Mouse (Mus musculus) erythroblast, adult 5-6 weeks (primary cell): ENCODE data around the gene Slfn9. TPM values are rescaled to one million over a fixed set of nuclear protein-coding genes. Genes with fewer than 3 reads are reported as not detected.
"Not testable (repeated sequence)": the region's sequence is repeated elsewhere in the genome, so short reads cannot be mapped to it uniquely, and the experiment has no call there.

Experiments used
- ATAC-seq: replicated peaks from 2 replicates; pipeline ENCODE4 v1.8.0; 2016; ENCODE audit warnings: moderate number of reproducible peaks, mild to moderate bottlenecking, moderate TSS enrichment, inconsistent platforms; ENCODE audit not compliant: poor library complexity, low FRiP score, severe bottlenecking
- total RNA-seq, 2 experiments: library from RNA; stranded (forward) in 1 of 2; stranded (reverse) in 1 of 2; fragments of 150-400 nt in 1 of 2; fragments of 200-764, 138-1000 nt in 1 of 2; gene quantifications; 2 replicates each; pipeline versions ENCODE4 v1.2.3 to v1.2.4; 2015 to 2017; ENCODE audit warnings: low replicate concordance in 2 of 2

The Slfn9 gene
- total RNA-seq, 2 experiments from 2014 or later: 3.5 to 4.0 TPM

DNA sequence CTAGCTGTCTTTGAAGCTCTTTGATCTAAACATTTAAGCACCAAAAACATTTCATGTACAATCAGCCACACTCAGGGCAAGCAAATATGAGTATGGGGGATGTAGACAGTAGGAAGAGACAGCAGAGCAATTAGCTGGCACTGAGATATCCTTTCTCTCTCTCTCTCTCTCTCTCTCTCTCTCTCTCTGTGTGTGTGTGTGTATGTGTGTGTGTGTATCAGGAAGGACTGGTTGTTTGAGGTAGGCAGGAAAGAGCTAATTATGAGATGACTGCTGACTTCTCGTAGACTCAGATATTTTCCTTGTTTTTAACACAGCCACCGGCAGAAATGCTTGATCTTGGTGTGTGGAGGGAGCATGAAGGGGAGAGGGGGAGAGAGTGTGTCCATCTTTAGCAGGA lies 29.9 kb downstream of the Slfn9 start:
- ATAC-seq: no peak

DNA sequence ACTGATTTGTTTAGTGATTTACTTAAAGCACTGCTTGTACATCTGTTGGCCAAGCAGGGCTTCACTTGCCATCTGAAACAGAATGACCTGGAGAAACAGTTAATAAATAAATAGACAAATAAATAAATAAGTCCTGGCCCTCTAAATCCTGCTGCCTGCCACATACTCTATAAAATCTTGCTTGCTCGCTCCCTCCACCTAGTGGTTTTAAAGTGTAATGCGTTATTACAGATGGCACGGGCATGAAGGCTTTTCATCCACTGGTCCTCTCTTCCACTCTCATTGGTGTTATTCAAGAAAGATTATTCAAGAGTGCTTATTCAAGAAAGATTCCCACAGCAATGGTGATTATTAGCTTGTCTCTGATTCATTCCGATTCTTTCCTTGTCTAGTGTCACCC lies 32.0 kb downstream of the Slfn9 start:
- 0 out of 2 replicates have a peak, but pooled peaks have one; percentile 67 for ATAC-seq

DNA sequence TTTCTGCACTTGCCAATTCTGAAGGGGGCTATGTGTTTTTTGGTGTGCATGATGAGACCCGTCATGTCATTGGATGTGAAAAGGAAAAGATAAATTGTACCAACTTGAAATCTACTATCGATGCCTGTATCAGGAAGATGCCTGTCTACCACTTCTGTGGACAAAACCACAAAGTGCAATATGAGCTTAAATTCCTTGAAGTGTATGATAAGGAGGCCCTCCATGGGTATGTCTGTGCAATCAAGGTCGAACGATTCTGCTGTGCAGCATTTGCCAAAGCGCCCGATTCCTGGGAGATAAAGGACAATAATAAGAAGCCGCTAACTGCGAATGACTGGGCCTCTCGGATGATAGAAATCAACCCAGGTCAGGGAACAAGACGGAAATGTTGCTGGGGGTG lies 34.7 kb downstream of the Slfn9 start:
- no peak for ATAC-seq

DNA sequence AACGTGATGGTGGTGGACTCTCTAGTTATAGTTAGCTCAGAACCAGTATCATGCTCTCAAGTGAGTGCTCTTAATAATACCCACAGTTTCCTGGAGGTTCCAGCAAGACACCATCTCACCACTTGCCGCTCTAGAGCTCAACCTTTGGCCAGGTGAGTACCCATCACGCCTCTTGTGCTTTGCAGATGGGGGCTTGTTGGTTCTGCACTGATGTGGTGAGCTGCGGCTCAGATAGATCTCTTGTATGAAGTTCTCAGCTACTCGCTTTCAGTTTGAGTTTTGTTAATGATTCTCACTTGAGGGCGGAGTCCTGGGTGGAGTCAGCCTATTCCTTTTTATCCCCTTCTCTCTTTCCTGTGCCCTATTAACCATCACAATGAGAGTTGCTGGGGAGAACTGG lies 37.0 kb downstream of the Slfn9 start:
- ATAC-seq: no peak

DNA sequence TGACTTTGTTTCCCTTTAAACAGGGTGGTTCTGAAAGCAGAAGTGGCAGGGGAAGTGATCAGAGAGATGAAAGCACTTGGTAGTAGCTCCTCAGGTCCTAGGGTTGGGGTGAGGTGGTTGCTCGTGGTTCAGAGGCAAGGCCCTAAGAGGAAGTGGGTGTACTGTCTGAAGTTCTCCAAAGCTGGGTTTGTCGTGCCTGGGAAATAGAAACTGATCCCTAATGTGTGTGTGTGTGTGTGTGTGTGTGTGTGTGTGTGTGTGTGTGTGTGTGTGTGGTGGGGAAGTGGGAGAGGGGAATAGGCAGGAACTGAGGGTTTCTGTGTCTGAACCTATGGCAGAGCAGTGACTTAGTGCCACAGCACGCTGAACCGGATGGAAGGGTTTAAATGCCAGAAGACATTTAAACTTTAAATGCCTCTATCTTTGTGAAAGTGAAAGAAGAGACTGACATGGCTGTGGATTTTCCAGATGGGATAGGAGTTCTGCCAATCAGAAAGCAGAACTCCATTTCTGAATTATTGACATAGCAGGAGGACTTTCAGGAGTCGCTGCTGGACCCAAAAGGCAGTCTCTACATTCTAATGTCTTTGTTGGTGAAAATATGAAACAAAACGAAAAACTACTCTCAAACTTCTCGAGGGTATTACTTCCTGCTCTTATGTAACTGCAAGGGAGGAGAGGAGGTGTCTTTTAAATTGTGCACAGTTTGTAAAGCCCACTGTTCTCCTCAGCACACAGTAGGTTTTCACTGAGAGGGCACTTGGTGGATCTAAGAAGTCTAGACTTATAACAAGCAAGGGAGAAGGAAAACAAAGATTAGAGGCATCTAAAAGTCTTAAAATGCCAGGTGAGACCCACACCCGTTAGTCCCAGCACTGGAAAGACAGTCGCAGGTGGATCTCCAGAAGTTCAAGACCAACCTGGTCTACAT lies 38.8 kb downstream of the Slfn9 start:
- ATAC-seq: no peak

DNA sequence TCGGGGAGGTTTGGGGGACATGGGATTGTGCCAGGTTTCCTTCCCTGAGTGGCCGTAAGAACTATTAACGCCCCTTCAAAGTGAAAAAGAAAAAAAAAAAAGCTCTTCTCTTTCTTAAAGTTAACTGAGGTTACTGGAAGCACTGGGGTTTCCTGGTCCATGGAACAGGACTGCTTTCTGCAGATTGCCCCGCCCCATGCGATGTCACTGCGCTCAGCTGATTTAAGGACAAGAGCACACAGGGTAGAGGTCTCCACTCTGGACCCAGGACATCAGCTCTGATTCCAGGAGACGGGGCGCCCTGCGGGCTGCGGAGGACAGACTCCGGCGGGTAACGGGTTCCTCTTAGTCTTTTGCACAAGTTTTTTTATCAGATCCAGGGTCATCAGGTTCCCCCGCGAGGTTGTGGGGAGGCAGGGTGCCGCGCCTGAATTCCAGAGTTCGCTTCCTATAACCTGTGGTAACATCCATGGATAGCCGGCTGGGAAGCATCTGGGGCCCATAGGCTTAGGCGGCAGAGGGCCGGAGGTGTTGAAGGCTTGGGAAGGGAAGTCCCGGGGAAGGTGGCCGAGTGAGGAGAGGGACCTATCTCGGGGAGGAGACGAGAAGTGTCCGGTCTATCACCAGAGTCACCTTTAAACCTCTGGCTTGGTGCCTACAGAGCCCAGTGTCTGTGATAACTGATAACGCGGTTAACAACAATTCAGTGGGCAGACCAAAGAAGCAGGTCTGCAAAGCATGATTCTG lies 39.6 kb downstream of the Slfn9 start:
- no peak for ATAC-seq

DNA sequence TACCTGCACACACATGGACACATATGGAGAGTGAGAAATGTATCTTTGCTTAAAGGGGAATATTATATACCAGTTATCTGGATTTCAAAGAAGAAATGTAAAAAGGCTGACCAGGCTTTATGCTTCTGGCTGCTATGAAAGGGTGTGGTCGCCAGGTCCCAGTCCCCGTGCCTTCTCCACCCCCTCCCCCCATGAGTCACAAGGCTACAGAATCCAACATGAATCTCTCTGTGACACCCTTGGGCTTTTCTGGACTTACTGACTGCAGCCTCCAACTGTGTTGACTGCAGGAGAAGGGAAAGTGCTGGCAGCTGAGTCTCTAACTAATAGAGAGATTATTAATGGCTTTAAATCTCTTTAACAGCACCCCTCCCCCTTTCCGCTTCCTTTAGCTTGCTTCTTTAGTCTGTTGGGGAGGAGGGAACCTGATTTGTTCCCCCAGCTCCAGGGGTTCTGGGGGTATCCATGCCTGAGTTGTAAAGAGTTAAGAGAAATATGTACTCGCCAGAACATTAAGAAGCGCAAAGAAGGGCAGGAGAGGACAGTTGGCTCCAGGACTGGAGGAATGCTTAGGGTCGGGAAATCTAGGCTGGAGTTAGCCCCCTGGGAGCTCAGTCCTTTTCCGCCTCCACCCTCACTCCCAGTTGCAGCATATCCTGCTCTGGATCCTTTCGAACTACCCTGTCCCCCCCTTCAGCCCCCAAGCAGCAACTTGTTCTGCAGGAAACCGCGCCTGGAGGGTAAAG lies 40.7 kb downstream of the Slfn9 start, which contains the start of gene Slfn5:
Gene Slfn5 (plus strand): TSS at position 614 of the 746 bp plus-strand sequence.
- ATAC-seq: no peak

DNA sequence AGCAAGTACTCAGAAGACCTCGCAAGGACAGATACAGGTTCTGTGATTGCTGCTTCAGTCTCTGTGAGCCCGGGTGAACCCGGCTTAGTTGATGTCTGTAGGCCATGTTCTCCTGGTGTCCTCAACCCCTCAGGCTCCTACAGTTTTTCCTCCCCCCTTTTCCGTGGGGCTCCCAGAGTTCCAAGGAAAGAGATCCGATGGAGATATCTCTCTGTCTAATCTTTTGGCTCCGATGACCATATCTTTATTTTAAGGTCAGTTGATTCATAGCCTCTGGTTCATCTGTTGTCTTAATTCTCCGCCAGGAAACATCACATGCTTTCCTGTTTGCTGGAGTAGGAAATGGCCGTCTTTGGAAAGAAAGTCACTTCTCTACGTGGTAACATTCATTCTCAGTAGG lies 42.6 kb downstream of the Slfn9 start:
- no peak for ATAC-seq

DNA sequence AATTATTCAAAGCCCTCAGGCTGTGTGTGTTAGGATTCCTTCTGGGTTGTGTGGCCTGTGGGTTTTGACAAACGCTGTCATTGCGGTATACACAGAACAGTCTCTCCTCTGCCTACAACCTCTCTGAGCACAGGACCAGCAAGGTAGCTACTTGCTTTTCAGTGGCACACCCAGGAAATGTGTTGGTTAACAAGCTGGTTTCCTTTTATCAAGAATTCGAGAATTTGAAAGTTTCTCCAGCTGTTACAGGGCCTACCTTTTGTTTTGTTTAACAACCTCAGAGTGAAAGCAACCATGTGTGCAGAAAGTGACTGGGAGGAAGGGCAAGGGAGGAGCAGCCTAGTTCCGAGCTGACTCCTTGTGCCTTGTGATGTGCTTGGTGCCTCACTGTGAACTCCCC lies 44.2 kb downstream of the Slfn9 start:
- no peak for ATAC-seq

DNA sequence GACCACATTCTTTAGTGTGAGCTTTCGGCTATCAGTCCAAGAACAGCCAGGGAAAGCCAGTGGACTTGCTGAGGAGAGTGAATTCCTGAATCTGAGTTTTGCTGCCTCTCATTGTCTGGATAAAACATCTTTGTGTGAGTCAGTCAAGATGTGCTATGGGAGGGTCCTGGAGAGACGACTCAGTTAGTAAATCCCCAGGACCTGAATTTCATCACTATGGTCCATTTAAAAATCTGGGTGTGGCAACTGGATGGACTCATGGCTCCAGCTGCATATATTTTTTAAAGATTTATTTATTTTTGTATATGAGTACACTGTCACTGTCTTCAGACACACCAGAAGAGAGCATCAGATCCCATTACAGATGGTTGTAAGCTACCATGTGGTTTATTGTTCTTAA lies 46.0 kb downstream of the Slfn9 start:
- ATAC-seq: no peak

DNA sequence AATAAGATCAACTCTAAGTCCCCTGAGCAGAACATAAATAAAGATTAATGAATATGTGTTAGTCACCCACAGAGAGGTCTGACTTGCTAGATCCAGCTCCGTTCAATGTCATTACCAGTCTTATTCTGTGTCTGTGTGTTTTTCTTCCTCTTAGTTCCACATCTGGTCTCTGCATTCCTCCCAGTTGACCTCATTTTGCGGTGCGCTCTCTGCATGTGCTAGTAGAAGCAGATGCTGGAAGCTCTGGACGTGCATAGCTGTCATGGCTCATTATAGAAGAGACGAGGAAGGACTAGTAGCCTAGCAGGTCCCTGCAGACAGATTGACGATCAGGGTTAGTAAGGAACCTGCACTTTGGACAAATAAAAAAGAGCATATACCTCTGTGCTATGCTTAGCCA lies 48.3 kb downstream of the Slfn9 start:
- ATAC-seq: no peak

DNA sequence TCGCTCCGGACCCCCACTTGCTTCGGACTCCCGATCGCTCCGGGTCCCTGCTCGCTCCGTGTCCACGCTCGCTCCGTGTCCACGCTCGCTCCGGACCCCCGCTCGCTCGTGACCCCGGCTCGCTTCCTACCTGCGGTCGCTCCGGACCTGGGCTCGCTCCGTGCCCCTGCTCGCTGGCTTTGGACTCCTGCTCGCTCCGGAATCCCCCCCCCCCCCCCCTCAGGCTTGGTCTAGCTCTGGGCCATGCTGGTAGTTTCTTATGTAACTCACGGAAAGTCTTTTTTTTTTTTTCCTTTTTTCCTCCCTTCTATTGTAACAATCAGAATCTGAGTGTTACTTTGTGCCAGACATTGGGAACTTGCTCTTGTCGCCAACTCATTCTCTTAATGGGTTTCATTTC lies 58.4 kb downstream of the Slfn9 start:
- ATAC-seq: no peak

DNA sequence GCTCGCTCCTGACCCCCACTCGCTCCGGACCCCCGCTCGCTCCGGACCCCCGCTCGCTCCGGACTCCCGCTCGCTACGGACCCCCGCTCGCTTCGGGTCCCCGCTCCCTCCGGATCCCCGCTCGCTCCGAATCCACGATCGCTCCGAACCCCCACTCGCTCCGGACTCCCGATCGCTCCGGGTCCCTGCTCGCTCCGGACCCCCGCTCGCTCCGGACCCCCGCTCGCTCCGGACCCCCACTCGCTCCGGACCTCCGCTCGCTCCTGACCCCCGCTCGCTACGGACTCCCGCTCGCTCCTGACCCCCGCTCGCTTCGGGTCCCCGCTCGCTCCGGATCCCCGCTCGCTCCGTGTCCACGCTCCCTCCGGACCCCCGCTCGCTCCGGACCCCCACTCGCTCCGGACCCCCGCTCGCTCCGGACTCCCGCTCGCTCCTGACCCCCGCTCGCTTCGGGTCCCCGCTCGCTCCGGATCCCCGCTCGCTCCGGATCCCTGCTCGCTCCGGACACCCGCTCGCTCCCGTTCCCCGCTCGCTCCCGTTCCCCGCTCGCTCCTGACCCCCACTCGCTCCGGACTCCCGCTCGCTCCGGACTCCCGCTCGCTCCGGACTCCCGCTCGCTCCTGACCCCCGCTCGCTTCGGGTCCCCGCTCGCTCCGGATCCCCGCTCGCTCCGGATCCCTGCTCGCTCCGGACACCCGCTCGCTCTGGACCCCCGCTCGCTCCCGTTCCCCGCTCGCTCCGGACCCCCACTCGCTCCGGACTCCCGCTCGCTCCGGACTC lies 59.8 kb downstream of the Slfn9 start:
- not testable (repeated sequence) for ATAC-seq

DNA sequence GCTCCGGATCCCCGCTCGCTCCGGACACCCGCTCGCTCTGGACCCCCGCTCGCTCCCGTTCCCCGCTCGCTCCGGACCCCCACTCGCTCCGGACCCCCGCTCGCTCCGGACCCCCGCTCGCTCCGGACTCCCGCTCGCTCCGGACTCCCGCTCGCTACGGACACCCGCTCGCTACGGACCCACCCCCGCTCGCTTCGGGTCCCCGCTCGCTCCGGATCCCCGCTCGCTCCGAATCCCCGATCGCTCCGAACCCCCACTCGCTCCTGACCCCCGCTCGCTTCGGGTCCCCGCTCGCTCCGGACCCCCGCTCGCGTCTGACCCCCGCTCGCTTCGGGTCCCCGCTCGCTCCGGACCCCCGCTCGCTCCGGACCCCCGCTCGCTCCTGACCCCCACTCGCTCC lies 60.5 kb downstream of the Slfn9 start:
- not testable (repeated sequence) for ATAC-seq

DNA sequence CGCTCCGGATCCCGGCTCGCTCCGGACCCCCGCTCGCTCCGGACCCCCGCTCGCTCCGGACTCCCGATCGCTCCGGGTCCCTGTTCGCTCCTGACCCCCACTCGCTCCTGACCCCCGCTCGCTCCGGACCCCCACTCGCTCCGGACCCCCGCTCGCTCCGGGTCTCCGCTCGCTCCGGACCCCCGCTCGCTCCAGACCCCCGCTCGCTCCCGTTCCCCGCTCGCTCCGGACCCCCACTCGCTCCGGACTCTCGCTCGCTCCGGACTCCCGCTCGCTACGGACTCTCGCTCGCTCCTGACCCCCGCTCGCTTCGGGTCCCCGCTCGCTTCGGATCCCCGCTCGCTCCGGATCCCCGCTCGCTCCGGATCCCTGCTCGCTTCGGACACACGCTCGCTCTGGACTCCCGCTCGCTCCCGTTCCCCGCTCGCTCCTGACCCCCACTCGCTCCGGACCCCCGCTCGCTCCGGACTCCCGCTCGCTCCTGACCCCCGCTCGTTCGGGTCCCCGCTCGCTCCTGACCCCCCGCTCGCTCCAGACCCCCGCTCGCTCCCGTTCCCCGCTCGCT lies 61.2 kb downstream of the Slfn9 start:
- not testable (repeated sequence) for ATAC-seq

DNA sequence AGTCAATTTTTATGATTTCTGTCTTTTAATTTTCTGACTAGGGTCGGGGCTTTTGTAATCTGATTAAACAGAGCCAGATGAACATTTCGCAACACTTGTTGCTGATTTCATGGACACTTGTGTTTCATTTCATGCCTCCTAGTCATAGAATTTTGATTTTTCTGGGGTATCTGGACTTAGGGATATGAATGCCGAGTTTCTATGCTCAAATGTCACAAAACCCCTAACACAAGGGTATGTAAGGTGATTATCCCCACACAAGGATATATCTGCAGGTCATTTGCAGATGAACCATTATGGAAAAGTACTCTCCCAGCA lies 62.0 kb downstream of the Slfn9 start:
- no peak for ATAC-seq

DNA sequence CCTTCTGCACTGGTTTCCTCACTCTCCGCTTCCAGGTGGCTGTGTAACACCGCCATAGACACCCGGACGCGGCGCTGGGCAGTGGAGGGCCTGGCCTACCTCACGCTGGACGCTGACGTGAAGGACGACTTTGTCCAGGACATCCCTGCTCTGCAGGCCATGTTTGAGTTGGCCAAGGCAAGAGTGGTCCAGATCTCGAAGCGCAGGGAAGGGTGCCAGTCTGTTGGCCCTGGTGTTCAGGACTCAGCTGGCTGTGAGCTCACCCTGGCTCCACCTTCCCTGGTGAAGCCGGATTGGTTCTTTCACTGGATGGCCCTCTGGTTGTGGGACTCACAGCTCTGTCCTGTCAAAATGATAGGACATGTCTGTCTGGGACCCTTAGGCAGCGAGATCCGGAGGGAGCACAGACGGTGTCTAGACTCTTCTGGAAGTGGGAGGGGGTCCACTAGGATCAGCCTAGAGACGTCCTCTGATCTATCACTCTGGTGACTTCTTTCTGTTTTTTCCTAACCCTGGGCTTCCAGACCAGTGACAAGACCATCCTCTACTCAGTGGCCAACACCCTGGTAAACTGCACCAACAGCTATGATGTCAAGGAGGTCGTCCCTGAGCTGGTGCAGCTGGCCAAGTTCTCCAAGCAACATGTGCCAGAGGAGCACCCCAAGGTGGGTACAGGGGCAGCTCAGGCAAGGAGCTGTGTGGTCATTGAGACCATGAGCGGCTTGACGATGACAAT lies 62.6 kb downstream of the Slfn9 start:
- 0 out of 2 replicates have a peak, but pooled peaks have one; percentile 43 for ATAC-seq
